Mouse (Mus musculus) small intestine, adult 2 months (tissue): ENCODE results near the gene Camkv.

Experiments used
- CTCF ChIP-seq: fragments of 200-500 bp; IDR thresholded peaks from 2 replicates; pipeline ENCODE4 v1.5.1; 2012; ENCODE audit warnings: low read depth, mild to moderate bottlenecking, control low read depth, inconsistent platforms, low read length, moderate library complexity, mixed read lengths; ENCODE audit not compliant: insufficient replicate concordance, insufficient read length; ENCODE audit errors: extremely low read depth
- POLR2A ChIP-seq: fragments of 200-500 bp; IDR thresholded peaks from 2 replicates; pipeline ENCODE4 v1.6.1; 2012; ENCODE audit warnings: low read depth, mild to moderate bottlenecking, control low read depth, inconsistent platforms, low read length, moderate library complexity

DNA sequence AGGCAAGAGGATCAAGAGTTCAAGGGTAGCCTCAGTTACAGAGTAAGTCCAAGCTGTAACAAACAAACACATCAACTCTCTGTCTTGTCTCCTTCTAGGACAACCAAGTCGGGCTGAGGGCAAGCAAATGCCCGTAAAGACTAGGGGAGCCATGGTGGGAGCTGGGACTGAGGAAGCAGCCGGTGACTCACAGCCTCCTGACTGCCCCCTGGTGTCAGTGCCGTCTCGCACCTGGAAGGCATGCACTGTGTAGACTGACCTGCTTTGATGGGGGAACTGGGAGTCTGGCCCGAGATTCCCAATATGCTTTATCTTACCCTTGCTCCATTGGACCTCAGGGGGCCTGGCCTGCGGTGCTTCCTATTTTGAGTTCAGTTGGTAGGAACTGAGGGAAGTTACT, 12.5 kb upstream of the Camkv start:
- TF ChIP-seq CTCF (peak; percentile 73), POLR2A (no peak)
